Mouse (Mus musculus): ENCODE results near the gene Dst.

Gene Dst

DNA sequence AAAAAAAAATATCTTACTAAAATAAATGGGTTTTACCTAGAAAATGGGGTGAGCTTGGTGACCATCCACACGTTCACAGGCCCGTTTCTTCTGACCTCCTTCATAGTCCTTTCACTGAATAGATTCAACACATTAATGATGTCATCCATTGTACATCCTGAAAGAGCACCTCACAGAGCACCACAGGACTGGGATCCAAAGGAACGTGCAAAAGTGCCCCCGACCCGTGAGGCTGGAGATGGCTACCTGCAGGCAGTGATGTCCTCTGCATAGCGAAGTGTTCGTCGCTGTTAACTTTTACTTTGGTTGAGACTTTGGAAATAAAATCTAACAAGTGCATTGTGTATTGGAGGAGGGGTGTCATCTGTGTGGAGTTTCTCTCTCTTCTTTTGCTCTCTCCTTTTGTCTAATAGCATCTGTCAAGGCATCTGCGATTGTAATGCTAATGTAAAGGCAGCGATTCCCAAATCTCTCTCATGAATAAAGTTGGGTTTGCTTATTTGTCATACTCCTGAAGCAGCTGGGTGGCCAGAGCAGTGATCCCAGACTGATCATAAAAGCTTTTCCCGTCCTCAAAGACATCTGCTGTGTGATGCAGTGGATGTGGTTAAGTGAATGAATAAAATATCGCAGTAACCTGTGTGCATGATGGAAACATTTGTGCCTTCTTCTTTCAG is 275.4 kb downstream of the Dst start:
- DNase-seq = no peak

DNA sequence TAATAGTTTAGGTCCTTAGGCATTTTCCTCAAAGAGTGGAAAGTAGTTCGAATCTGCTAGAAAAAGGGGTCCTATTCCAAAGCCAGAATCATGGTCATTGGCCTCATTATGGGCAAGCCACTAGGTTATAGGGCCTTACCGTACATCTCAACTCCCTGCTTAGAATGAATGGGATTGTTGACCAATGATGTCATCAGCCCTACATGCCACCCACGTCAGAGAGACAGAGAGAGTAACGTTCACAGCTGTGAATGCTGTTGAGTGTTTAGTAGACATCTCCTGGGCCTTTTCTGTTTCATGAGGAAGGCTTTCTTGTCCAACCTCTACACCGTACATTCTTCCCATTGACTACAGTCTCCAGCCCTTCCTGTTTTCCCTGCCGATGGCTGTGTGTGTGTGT is 276.2 kb downstream of the Dst start:
- no peak for DNase-seq

DNA sequence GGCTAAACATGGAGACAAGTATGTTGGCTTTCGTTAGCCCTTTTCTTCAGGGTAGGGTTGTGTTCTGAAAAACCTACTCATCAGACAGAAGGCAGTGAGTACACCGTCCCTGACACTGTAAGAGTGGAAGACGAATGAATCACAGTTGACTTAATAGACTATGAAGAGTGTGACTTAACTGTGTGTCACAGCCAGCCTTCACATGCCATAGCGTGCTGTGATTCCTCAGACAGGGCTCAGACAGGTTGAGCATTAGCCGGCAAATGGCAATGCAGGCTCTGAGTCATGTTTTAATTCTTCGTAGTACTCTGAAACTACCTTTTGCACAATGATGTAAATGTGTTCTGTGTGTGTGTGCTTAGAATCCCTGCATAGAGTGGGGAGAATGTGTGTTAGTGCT is 278.0 kb downstream of the Dst start:
- no peak for DNase-seq

DNA sequence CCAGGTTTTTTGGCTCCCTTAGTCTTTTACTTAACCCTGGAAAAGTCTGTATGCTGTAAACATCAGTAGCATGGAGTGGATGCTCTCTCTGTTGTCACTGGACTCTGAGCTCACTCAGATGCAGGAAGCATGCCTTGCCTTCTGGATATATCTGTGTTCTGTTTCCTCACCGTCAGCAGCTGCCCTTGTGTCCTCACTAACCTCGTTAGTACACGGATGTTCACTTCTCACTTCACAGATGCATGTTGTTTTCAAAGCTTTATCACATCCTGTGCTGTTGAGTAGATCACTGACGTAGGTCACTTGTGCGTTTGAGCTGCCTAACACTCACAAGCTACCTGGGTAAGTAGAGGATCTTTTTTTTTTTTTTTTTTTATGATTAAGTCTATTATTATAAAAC is 279.5 kb downstream of the Dst start:
- DNase-seq = no peak

DNA sequence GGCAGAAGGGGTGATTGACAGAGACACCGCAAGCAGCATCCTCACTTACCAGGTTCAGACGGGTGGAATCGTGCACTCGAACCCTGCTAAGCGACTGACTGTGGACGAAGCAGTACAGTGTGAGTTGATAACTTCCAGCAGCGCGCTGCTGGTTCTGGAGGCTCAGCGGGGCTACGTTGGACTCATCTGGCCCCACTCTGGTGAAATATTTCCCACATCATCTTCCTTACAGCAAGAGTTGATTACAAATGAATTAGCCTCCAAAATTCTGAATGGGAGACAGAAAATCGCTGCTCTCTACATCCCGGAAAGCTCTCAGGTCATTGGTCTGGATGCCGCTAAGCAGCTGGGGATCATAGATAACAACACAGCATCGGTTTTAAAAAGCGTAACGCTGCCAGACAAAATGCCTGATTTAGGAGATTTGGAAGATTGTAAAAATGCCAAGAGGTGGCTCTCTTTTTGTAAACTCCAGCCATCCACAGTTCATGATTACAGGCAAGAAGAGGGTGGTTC is 280.8 kb downstream of the Dst start:
- DNase-seq = no peak

DNA sequence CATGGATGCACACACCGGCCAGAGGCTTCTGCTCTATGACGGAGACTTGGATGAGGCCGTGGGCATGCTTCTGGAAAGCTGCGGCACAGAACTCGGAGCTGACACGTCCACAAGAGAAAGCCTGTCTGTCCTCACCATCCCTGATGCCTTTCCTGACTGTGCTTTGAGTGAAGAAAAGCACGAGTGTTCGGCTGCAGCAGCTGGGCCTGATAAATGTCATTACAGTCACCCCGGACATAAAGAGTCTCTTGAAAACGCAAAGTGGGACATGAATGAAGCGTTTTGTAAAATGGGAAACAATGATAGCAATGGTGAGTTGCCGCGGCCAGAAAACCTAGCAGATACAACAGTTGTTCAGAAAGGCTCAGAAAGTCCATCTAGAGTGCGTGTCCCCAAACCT is 281.3 kb downstream of the Dst start:
- DNase-seq = no peak

DNA sequence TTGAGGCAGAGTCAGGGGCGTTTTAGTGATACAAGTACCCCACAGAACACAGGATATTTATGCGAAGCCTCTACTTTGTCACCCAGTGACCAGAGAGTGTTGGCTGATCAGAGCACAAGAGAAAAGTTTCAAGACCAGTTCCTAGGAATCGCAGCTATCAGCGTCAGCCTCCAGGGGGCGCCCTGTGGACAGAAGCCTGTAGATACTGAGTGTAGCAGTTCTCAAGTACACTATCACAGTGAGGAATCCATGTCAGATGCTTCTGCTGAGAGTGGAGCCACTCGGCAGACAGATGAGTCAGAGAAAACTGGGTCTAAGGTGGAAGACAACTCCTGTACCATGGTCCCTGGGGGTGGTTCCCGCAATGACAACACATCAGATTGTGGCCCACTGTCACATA is 281.9 kb downstream of the Dst start:
- peak in 1 of 2 experiments; percentile 30 for DNase-seq

DNA sequence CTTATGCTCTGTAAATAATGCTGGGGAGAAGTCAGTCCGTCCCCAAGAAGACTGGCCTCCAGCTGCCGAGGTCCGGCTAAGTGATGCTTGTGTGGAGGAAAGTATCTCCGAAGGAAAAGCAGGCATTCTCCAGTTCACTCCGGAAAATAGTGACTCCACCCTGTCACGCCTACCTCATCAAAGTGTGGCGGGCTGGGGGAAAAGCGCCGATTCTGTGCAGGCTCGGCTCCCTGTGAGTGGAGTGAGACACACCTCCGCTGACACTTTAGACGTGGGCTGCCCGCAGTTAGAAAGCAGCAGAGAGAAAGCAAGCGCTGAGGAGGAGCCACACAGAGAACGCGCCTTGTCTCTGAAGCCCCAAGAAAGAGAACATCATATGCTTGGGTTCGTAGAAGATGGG is 284.1 kb downstream of the Dst start:
- DNase-seq = no peak

DNA sequence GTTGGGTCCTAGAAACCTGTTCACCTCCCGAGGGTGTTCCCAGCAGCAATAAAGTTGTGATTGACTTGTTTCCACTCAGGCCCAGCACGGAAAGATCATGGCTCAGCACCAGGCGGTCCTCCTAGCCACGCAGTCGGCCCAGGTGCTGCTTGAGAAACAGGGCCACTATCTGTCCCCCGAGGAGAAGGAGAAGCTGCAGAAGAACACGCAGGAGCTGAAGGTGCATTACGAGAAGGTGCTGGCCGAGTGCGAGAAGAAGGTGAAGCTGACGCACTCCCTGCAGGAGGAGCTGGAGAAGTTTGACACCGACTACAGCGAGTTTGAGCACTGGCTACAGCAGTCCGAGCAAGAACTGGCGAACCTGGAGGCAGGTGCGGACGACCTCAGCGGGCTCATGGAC is 292.8 kb downstream of the Dst start:
- DNase-seq = no peak

DNA sequence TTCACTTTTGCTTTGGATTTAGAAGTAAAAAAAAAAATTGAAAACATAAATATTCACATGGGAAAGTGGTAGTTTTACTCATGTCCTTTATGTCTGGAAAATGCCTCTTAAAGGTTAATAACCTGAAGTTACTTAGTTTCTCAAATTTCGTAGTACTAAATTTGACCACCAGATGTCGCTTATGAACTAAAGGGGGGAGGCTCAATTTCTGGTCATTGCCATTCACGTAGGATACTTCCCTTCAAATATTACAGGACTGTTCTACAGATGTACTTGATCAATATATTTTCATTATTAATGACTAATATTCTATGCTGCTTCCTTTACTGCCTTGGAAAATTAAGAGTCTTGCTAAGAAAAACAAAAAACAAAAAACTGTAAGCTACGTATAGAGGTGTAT is 293.5 kb downstream of the Dst start:
- DNase-seq = no peak

DNA sequence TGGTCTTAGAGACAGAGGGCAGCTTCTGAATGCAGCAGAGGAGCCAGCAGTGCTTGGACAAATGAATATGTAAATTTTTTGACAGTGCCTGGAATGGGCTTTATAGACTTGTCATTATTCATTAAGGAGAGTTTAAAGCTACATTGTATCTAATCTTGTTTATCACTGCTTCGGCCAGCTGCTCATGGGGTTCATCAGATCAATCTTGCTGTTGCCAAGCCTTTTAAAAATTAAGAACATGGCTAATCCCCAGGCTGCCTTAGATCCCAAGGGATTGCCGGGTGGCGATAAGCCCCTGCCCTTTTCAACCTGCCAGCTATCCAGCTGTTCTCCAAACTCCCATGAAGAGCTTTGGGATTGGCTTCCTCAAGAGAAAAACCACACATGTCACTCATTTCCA is 303.7 kb downstream of the Dst start:
- DNase-seq = no peak

DNA sequence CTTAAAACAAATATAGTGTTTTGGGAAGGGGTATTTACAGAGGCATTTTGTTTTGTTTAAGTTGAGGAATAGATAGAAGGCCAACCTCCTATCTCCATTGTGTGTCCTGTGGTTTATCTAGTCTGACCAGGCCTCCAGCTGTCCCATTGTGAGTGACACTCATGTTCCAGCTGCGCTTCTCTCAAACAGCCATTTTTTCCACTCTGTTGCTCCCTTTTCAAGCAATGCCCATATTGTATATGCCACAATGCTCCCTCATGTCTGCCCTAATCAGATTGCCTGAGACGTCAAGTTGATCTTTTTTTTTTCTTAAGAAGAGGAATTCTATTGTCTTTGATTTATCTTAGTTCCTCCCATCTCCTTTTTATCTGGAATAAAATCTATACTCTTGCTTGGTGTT is 308.4 kb downstream of the Dst start:
- DNase-seq = no peak

DNA sequence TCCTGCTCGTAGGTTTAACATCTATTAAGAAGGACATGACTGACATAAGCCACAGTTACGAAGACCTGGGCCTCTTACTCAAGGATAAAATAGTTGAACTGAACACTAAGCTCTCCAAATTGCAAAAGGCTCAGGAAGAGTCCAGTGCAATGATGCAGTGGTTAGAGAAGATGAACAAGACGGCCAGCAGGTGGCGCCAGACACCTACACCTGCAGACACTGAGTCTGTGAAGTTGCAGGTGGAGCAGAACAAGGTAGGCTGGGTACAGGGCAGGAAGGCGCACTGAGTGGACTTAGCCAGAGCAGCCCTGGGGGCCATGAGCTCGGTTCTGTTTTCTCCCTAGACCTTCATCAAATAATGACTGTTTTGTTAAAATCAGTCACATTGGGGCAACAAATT is 310.3 kb downstream of the Dst start:
- DNase-seq = peak; percentile 53 to 76

DNA sequence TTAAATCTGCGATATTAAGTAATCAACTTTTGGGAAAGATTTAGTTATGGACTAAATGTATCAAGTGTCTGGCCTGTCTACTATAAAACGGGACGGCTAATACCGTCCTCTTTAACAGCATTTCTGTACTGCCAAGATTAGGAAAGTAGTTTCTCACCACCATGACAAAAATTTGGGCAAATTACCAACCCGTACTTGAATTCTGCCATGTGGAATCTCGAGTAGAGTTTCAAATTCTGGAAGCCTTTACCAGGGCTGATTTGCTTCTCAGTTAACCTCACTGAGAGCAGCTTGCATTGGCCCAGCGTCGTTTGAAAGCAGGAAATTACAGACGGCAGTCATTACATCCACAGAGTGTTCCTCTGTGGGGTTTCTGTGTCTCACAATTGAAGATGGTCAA is 310.8 kb downstream of the Dst start:
- no peak for DNase-seq

DNA sequence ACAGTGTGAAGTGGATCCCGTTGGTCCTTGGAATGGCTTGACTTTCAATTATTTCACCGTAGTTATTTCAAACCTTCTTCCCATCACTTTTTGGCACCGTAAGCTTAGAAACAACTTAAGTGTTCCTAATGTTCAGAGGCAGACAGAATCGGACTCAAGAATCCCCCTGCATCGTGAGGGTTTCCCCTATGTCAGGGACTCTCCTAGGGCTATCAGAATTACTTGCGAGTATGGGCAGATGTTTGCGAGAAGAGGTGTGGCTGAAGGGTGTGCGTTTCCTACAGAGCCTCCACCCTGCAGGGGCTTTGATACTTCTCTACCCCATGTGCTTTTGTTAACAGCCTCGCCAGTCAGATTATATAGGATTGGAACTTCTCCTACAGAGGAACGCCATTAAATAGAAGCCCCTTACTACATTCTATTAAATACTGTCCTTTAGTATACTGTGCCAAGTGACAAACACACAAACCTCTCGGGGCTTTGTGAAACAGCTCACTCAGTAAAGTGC is 312.1 kb downstream of the Dst start:
- DNase-seq = no peak

DNA sequence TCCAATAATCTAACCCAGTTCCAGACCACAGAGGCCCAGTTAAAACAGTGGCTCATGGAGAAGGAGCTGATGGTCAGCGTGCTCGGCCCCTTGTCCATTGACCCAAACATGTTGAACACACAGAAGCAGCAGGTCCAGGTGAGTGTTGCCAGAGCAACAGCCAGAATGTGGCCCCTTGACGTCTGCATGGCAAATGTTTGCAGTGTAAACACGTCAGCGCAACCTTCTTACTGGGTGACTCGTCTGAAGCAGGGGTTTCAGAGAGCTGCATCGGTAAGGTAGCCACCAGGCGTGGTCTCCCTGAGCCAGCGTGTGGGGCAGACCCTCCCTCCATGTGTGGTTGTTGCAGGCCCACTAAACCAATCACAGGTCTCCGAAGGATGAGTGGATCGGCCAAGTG is 315.8 kb downstream of the Dst start:
- DNase-seq = no peak

DNA sequence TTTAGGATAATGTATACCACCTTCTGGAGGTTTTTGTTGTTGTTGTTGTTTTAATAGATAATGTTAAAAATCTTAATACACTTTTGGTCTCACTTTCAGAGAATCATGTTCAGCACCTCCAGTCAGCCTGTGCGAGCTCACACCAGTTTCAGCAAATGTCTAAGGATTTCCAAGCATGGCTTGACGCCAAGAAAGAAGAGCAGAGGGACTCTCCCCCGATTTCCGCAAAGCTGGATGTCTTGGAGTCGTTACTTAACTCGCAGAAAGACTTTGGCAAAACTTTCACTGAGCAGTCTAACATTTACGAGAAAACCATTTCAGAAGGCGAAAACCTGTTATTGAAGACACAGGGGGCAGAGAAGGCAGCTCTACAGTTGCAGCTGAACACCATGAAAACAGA is 319.7 kb downstream of the Dst start:
- no peak for DNase-seq

DNA sequence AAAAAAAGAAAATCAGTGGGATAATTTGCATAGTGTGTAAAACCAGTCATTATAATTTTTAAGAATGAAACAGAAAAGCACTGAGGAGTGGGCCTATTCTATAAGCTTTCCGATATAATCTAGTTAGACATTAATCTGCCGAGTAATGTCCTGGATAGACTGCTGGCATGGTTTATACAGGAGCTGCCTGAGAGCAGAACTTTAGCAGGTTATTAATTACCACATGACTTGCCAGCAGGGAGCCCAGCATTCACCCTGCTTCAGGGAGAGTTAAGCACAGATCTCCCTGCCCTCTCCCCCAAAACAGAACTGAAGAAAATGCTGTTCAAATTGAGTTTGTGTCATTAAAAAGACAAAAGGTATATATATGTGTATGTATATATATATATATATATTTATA is 323.0 kb downstream of the Dst start:
- no peak for DNase-seq

DNA sequence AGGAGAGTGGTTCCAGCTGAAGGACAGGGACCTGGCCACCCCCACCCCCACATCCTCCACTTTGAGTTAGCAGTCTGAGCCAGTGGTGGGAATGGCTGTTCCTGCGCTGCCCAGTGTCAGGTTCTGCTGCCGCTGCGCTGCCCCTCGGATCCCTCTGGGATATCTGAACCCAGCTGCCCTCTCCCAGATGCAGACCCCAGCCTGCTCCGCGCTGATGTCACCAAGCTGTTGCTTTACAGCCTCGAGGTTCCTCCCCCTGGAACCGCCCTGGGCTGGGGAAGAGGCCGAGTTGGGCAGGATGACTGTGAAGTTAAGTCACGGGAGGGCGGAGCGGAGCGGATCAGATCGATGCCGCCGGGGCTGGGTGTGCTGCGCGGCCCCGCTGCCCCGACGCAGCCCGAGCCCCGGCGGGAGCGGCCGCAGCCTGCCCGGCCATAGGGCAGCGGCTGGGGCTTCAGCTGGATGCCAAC is 328.3 kb downstream of the Dst start:
- peak; percentile 47 to 50 for DNase-seq

DNA sequence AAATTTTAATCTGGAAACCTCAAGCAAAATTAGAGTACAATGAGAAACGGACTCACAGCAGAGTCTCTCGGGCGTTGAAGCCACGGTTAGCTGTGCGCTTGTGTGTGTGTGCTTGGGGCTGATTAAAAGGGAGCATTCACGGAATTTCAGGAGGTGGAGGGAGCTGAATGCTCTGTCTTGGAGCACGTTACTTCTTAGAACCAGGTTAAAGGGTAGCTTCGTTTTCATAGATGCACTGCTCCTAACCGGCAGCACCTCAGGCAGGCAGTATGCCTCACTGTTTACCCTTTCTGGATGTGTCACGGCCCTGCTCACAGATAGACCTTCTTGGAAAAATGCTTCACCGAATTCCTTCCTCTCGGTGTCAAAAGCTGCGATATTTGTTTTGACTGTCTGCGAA is 329.2 kb downstream of the Dst start:
- no peak for DNase-seq

DNA sequence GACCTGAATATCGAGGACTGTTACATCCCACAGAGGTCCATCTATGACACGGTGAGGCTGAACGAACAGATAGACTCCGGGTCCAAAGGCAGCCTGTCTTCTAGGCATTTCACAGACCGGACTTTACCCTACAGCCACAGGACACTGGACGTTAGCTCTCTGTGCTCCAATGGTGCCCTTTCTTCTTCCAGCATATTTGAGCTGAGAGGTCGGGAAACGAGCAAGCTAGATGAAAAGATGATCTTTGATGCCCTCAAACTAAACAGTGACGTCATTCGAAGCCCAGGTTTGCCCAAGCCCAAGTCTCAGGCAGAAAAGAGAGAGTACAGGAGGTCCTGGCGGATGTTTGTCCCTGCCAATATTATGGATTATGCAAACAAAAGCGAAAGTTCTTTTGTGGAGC is 329.7 kb downstream of the Dst start:
- peak; percentile 69 for DNase-seq

DNA sequence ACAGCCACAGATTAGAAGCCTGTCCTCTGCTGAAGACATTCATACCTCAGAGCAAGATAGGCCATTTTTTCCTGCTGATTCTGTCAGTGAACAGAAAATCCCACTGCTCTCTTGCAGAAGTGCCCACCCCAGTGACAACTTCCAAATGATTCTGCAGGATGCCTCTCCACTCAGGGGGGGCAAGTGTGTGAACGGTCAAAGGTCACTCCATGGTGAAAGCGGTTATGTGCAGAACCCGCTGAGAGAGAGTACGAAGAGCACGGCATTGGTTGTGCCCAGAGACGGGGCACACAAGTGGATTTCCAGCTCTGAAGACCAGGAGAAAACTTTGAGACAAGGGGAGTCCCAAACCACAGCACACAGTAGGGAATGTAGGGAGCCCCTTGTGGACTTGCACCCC is 330.2 kb downstream of the Dst start:
- peak; percentile 32 to 47 for DNase-seq

DNA sequence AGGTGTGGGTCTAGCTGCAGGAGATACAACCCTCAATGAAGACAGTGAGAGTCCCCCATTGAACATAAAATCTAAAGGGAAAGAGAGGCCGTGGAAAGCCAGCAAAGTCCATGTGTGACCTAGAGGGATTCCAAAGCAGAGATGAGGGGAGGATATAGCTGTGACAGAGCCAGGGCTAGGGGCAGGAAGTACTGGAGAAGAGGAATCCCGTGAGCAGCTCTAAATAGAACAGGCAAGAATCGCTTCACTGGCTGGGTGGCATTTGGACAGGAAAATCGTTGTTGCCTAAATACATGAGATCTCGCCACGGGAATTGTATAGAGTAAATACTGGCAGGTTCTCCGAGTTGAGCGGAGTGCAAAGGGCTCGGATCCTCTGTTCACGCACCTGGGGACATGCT is 336.7 kb downstream of the Dst start:
- DNase-seq = peak in 1 of 2 experiments; percentile 25

DNA sequence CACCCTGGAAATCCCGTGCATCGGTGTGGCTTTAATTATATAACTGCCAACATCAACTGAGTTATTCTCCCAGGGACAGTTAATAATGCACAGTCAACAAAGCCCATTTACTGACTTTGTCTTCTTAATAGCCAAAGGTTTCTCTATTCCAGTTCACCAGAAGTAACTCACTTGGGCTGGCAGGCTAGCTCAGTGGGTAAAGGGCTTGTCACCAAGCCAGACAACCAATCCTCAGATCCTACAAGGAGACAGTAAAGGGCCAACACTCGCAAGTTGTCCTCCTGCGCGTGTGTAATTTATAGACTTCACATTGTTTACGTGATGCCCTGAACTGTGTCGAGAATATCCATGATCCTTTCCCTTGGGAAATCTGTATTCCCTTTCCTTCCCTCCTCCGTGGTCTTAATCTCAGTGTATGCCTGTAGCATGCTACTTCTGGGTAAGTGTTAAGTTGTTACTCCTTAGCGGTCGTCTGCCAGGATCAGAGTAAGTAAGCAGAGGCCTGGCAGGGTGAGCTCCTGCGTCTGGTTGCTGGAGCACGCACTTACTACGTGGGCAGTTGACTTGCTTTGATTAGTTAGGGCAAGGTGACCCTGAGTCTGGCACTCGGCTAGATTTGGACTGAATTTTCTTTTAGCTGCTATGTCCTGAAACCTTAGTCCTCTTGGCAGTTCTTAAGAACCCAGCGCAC is 338.1 kb downstream of the Dst start:
- peak in 1 of 2 experiments; percentile 28 for DNase-seq

DNA sequence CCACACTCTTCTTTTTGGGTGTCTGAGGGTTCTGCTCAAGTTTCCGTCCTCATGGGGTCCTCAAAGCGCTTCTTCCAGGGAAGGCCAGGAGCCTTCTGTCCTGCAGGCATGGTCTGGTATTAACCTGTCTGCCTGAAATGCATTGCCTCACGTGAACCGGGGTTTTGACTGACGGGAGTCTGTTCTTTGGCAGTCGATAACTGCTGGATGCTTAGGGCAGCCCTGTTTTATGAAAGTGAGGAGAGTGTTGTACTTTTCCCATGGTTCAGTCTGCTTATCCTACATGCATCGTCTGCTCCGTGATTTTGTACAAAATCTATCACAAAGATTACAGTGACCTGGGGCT is 338.6 kb downstream of the Dst start:
- no peak for DNase-seq
